Mouse (Mus musculus) cerebellum, postnatal 36 days (tissue): ENCODE measurements at regions not wholly inside any gene's neighbourhood (a gene's known extent, or its start where the extent isn't known, plus 50 kb on each side); places are given as distances from the start of the nearest gene placed in this dataset.

ENCODE experiments used
- DNase-seq, 2 experiments: peaks; one replicate each; pipeline ENCODE4 v3.0.0; 2021 to 2022; ENCODE audit warnings: mixed read lengths in 2 of 2

DNA sequence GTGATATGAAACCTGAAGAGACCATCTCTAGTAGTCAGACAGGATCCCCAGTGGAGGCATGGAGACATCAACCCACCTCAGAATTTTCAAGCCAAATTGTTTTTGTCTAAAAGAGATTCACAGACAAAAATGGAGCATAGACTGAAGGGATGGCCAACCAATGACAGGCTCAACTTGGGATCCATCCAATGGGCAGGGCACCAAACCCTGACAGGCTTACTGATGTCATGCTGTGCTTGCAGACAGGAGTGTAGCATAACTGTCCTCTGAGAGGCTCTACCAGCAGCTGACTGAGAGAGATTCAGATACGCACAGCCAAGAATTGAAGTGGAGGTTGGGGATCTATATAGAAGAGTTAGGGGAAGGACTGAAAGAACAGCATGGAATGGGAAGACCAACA, 1461.4 kb upstream of the Adgrl3 start:
- DNase-seq = peak; percentile 2 to 6

DNA sequence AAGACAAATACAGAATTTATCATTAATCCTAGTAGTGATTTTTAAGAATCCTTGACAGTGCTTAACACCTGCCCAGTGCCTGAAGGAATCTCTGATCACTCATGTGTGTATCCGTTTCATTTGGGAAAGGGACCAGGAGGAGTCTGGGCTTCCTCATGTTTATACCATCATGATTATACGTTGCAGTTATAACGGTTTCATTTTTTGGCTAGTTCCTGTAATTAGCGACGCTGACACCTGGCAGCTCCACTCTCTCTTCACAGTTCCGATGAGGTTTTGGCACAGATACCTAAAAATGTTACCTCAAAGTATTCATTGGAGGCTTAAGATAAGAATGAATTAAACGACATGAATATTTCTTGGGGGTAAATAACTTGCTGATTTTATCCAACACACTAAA, 1431.2 kb upstream of the Adgrl3 start:
- DNase-seq = no peak
